Mouse (Mus musculus): Measurements from ENCODE around the gene Reg3d. TPM values are rescaled to one million over a fixed set of nuclear protein-coding genes. Genes with fewer than 3 reads are reported as not detected.
"Not testable (repeated sequence)": the region's sequence is repeated elsewhere in the genome, so short reads cannot be mapped to it uniquely, and the experiment has no call there.

The Reg3d gene
- polyA plus RNA-seq (2015; fragmentation: Nextera tagmentation; extraction: Ambion mirVana): not detected in 2 replicates

DNA sequence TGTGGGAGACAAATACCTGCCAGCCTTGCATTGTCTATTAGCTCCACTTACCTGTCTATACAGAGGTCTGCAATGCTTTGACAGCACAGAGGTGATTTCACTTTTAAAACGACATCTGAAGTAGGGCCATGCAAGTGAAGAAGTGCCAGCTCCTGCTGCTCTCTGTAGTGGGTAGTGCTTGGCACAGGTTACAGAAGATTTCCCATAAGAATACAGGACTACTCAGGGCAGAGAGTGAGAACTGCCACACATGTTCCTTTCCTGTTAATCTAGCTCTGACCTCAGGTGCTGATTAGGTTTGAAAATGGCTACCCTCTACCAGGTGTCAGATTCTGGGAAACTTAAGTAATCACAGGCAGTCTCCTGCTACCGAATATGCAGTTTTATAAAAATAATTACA, at the start of gene Reg3d:
Gene Reg3d, minus strand, starts transcription at position 101 of the 400 bp plus-strand sequence.
- Histone ChIP-seq H3K27me3 (no peaks in the 10 kb centered on the region), H3K9ac (no peak within 1 kb of the TSS), H3K4me3 (replicated peaks) (no peak within 1 kb of the TSS), H3K4me2 (no peak within 1 kb of the TSS), H3K36me3 (replicated peaks) (no peaks in the 10 kb centered on the region), H3K27ac (replicated peaks) (no peak within 1 kb of the TSS), H3K4me1 (replicated peaks) (no peaks in the 10 kb centered on the region), H3K9me3 (replicated peaks) (no peaks in the 10 kb centered on the region)
- ATAC-seq (ENCODE audit: insufficient read depth): no peak
- WGBS (ENCODE audit: insufficient replicate concordance): 46% methylated on average over 2 of the region's 2 CpGs

DNA sequence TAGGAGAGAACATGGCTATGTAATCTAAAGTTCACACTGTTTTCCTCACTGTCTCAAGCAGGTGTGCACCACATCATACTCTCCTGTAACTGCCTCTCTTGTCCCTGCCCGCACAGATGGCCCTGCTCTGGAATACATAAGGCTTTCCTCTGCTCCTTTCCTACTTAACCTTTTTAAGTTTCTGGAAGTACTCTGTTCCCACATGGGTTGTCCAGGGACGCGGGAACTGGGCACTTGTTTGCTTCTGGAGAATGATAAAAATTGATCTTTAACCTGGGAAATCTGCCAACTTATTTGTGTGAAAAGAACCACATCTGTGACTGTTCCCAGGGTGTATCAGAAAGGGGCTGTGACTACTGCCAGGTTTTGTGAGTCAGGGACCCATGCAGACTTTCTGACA, 46.8 kb upstream of the Reg3d start:
- Histone ChIP-seq H3K27me3 (no peaks in the 10 kb centered on the region), H3K4me3 (replicated peaks) (no peak overlapping the region), H3K9ac (no peak overlapping the region), H3K9me3 (replicated peaks) (no peaks in the 10 kb centered on the region), H3K4me1 (replicated peaks) (no peaks in the 10 kb centered on the region), H3K4me2 (no peak overlapping the region), H3K36me3 (replicated peaks) (no peaks in the 10 kb centered on the region), H3K27ac (replicated peaks) (no peak overlapping the region)
- no peak for ATAC-seq (ENCODE audit: insufficient read depth)
- 72% methylated on average over 3 of the region's 3 CpGs for WGBS (ENCODE audit: insufficient replicate concordance)

DNA sequence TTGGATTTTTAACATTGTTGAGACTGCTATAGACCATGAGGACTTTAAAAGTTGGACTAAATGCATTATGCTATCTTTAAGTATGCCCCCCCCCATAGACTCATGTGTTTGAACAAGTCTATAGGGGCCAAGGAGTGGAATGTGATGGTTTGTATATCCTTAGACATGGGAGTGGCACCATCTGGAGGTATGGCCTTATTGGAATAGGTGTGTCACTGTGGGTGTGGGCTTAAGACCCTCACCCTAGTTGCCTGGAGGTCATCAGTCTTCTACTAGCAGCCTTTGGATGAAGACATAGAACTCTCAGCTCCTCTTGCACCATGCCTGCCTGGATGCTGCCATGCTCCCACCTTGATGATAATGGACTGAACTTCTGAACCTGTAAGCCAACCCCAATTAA, 43.7 kb upstream of the Reg3d start, which contains the start of gene Reg1:
Gene Reg1, plus strand, starts transcription at position 301 of the 400 bp plus-strand sequence.
- not testable (repeated sequence) for H3K4me2 ChIP-seq; H3K4me1 ChIP-seq (replicated peaks); ATAC-seq (ENCODE audit: insufficient read depth); H3K9me3 ChIP-seq (replicated peaks); H3K9ac ChIP-seq; H3K4me3 ChIP-seq (replicated peaks); H3K27me3 ChIP-seq; H3K27ac ChIP-seq (replicated peaks); H3K36me3 ChIP-seq (replicated peaks)

DNA sequence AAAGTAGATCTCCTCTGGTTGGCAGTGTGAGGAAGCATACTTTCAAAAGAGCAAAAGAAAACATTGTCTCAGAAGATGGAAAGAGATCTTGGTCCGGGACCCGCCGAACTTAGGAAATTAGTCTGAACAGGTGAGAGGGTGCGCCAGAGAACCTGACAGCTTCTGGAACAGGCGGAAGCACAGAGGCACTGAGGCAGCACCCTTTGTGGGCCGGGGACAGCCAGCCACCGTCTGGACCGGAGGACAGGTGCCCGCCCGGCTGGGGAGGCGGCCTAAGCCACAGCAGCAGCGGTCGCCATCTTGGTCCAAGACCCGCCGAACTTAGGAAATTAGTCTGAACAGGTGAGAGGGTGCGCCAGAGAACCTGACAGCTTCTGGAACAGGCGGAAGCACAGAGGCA, 16.7 kb upstream of the Reg3d start, which contains the start of gene Reg2:
Gene Reg2, plus strand, starts transcription at position 301 of the 400 bp plus-strand sequence.
- not testable (repeated sequence) for H3K9ac ChIP-seq; H3K27ac ChIP-seq (replicated peaks); H3K27me3 ChIP-seq; H3K36me3 ChIP-seq (replicated peaks); ATAC-seq (ENCODE audit: insufficient read depth); H3K9me3 ChIP-seq (replicated peaks); H3K4me2 ChIP-seq; H3K4me1 ChIP-seq (replicated peaks); H3K4me3 ChIP-seq (replicated peaks)
- 86% methylated on average over 4 of the region's 17 CpGs for WGBS (ENCODE audit: insufficient replicate concordance)

DNA sequence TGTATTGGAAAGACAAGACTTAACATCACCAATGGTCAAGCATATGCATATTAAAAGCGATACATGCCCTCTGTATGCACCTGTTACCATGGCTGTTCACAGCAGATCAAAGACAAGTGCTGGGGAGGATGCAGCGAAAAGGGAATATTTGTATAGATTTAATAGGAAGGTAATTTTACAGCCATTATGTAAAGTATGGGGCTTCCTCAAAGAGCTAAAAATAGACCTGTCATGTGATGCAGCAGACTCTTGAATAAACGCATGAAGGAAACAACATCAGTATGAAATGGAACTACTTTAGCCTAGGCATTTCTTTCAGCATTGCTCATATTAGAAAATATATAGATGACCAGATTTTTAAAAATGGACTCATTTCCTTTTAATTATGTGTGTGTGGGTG, 6.9 kb upstream of the Reg3d start:
- WGBS (ENCODE audit: insufficient replicate concordance): 61% methylated on average over 3 of the region's 3 CpGs
- H3K9ac ChIP-seq: no peak overlapping the region
- H3K27me3 ChIP-seq: no peaks in the 10 kb centered on the region
- H3K4me2 ChIP-seq: no peak overlapping the region
- no peak overlapping the region for H3K27ac ChIP-seq (replicated peaks)
- no peaks in the 10 kb centered on the region for H3K4me1 ChIP-seq (replicated peaks)
- no peaks in the 10 kb centered on the region for H3K9me3 ChIP-seq (replicated peaks)
- no peak overlapping the region for H3K4me3 ChIP-seq (replicated peaks)
- no peaks in the 10 kb centered on the region for H3K36me3 ChIP-seq (replicated peaks)
- no peak for ATAC-seq (ENCODE audit: insufficient read depth)

DNA sequence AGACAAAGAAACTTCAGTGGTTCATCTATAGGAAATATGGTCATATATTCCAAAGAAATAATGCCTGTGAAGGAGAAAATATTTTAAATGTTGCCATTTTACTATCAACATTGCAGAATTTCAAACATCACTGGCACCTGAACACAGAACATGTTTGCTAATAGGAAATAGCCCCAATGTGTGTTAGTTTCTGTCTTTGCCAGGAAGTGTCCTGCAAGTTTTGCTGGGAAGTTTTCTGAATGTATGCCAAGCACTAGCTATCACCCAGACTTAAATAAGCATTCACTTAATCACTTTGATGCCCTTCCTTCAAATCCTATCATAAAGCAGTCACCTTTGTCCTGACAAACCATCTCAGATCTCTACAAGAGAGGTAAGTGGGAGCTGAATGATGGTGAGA, 1.7 kb upstream of the Reg3d start, which contains the start of gene Reg3a:
Gene Reg3a, plus strand, starts transcription at position 301 of the 400 bp plus-strand sequence.
- H3K9ac ChIP-seq: no peak within 1 kb of the TSS
- no peak within 1 kb of the TSS for H3K27ac ChIP-seq (replicated peaks)
- no peaks in the 10 kb centered on the region for H3K36me3 ChIP-seq (replicated peaks)

DNA sequence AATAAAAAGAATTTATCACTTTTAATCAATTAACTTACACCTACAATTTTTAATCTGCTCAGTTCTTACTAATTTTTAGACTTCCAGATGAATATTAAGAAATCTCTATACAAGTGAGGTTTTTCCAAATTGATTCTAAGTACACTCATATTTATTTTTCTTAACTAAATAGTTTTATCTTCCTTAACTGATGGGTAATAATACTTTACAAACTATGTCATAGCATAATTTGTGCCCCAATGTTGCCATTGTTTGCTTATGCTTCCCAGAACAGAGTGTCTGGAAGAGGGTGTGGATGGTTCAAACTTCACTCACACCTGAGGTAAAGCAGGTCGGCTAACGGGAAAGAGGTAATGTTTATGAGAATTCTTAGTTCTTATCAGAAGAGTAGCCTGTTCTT, 8.3 kb downstream of the Reg3d start, which contains the start of gene Reg3b:
Gene Reg3b, plus strand, starts transcription at position 301 of the 400 bp plus-strand sequence.
- H3K9ac ChIP-seq: no peak within 1 kb of the TSS
- H3K4me2 ChIP-seq: no peak within 1 kb of the TSS
- no peaks in the 10 kb centered on the region for H3K4me1 ChIP-seq (replicated peaks)
- ATAC-seq (ENCODE audit: insufficient read depth): no peak
- no peaks in the 10 kb centered on the region for H3K36me3 ChIP-seq (replicated peaks)
- no peak within 1 kb of the TSS for H3K4me3 ChIP-seq (replicated peaks)
- 74% methylated on average over 2 of the region's 2 CpGs for WGBS (ENCODE audit: insufficient replicate concordance)
- no peaks in the 10 kb centered on the region for H3K9me3 ChIP-seq (replicated peaks)
- H3K27me3 ChIP-seq: no peaks in the 10 kb centered on the region
- no peak within 1 kb of the TSS for H3K27ac ChIP-seq (replicated peaks)

More for the DNA sequence above, 1.7 kb upstream of the Reg3d start, which contains the start of gene Reg3a:
- Histone ChIP-seq H3K9me3 (replicated peaks) (no peaks in the 10 kb centered on the region), H3K4me2 (no peak within 1 kb of the TSS), H3K4me3 (replicated peaks) (no peak within 1 kb of the TSS), H3K27me3 (no peaks in the 10 kb centered on the region), H3K4me1 (replicated peaks) (no peaks in the 10 kb centered on the region)
- ATAC-seq (ENCODE audit: insufficient read depth): no peak

DNA sequence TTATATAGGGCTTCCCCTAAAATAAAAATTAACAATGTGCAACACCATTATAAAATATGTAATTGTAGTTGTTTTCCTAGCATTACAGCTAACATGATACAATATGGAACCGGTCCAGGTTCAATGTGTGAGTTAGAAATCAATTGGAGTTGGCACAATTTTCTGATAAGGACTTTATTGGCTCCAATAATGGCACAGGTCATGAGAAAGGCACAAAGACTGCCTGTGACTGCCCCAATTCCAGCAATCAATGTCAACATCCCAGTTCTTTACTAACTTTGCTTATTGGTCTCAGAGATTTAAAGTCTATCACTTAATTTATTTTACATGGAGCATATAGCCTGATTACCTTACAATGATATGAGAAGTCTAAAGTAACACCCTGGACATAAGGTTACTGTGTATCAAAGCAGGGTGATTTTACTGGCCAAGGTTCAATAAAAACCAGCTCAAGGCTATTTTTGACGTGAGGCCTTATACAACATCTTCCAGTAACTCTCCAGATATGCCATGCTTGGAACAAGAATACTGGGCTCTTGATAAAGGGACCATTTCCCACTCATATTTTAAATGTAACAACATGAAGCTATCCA, 16.6 kb downstream of the Reg3d start:
- no peak for ATAC-seq (ENCODE audit: insufficient read depth)
- WGBS (ENCODE audit: insufficient replicate concordance): 36% methylated on average over 2 of the region's 2 CpGs
- H3K36me3 ChIP-seq (replicated peaks): no peaks in the 10 kb centered on the region
- H3K4me3 ChIP-seq (replicated peaks): no peak overlapping the region
- H3K4me2 ChIP-seq: no peak overlapping the region
- no peak overlapping the region for H3K9ac ChIP-seq
- H3K4me1 ChIP-seq (replicated peaks): no peaks in the 10 kb centered on the region
- H3K27me3 ChIP-seq: no peaks in the 10 kb centered on the region
- no peaks in the 10 kb centered on the region for H3K9me3 ChIP-seq (replicated peaks)
- H3K27ac ChIP-seq (replicated peaks): no peak overlapping the region

DNA sequence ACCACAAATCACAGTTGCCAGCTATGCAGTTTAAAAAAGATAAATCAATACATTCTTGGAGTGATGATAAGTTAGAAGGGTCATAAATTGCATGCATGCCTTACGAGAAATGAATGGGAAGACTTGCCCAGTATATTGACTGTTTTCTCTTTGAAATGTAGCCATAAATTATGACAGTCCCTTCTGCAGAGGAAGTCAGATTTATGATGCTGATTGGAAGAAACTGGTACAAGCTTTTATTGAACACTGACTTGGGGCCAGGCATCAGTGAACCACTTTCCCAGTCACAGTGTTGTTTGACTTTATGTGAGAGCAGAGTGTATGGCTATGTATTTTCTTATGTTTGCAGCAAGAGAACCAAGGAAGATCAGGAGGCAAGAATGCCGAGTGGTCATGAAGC, 37.0 kb downstream of the Reg3d start:
- no peak for ATAC-seq (ENCODE audit: insufficient read depth)
- H3K9me3 ChIP-seq (replicated peaks): no peaks in the 10 kb centered on the region
- H3K4me1 ChIP-seq (replicated peaks): no peaks in the 10 kb centered on the region
- no peak overlapping the region for H3K27ac ChIP-seq (replicated peaks)
- no peak overlapping the region for H3K4me3 ChIP-seq (replicated peaks)
- 49% methylated on average over 2 of the region's 2 CpGs for WGBS (ENCODE audit: insufficient replicate concordance)
- no peaks in the 10 kb centered on the region for H3K27me3 ChIP-seq
- no peak overlapping the region for H3K9ac ChIP-seq
- no peaks in the 10 kb centered on the region for H3K36me3 ChIP-seq (replicated peaks)
- H3K4me2 ChIP-seq: no peak overlapping the region

DNA sequence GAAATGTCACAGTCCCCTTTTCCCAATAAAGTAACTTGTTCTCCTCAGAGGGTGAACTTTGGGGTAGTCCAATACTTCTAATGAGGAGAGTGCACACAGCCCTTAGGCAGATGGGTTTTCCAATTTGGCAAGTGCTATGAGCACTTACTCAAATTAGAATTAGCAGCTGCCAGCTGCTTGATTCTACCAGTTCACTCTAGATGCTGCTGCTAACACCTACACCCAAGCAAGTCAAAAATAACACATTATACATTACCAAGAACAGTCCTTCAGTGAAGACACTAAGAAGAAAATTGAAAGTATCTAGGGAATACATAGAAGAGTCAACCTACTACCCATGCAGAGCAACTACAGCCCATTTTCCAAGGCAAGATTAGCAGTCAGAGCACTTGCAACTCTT, 38.4 kb downstream of the Reg3d start:
- ATAC-seq (ENCODE audit: insufficient read depth): no peak
- Histone ChIP-seq H3K4me3 (replicated peaks) (no peak overlapping the region), H3K9ac (no peak overlapping the region), H3K9me3 (replicated peaks) (no peaks in the 10 kb centered on the region), H3K27ac (replicated peaks) (no peak overlapping the region), H3K4me1 (replicated peaks) (no peaks in the 10 kb centered on the region), H3K27me3 (no peaks in the 10 kb centered on the region), H3K36me3 (replicated peaks) (no peaks in the 10 kb centered on the region), H3K4me2 (no peak overlapping the region)

DNA sequence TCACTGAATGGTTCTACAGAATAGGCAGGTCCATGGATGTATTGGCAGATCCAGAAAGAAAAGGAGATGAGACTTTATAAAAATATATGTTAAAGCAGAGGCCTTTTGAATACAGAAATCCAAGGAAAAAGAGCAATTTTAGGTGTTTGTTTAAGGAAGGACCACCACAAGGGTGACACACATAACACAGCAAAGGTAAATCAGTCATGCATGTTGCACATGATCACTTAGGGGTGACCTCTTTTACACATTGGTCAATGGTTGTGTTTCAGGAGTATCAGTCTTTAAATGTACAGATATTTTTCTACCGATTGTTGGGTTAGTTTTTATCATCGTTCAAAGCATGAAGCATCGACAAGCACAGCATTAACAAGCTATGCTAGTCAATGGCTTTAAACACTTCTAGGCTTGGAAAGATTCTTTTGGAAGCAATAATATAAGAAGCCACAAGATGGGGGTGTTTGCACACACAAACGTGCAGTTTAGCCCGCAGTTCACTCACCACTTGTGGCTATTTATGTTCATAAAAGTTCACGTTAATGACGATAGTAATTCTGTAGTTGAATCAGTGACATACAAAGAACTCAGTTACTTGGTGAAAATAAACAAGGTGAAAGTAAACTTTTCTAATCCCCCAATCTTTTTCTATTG, 46.6 kb downstream of the Reg3d start:
- 32% methylated on average over 7 of the region's 7 CpGs for WGBS (ENCODE audit: insufficient replicate concordance)
- H3K27ac ChIP-seq (replicated peaks): no peak overlapping the region

DNA sequence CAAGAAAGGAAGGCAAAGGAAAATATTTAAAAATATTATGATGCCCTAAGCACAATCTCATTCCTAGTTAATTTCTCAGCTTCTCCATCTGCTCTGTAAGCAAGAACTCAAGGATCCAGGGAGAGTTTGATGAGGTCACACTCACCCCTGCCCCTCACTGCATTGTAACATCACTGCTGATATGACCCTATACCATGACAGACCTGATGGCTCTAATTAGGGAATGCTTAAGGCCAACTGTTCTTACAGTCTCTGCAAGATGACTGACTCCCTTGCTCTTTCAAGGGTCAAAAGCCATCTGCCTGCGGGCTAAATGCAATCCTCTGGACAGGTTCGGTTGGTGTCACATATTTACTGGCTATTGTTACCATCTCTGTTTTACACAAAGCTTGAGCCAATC, 49.5 kb downstream of the Reg3d start:
- Histone ChIP-seq H3K27me3 (no peaks in the 10 kb centered on the region), H3K4me3 (replicated peaks) (no peak overlapping the region), H3K9me3 (replicated peaks) (no peaks in the 10 kb centered on the region), H3K36me3 (replicated peaks) (no peaks in the 10 kb centered on the region), H3K9ac (no peak overlapping the region), H3K4me1 (replicated peaks) (no peaks in the 10 kb centered on the region), H3K4me2 (no peak overlapping the region), H3K27ac (replicated peaks) (no peak overlapping the region)
- no peak for ATAC-seq (ENCODE audit: insufficient read depth)
- 74% methylated on average over 2 of the region's 2 CpGs for WGBS (ENCODE audit: insufficient replicate concordance)

More for the DNA sequence above, 46.6 kb downstream of the Reg3d start:
- no peak for ATAC-seq (ENCODE audit: insufficient read depth)
- Histone ChIP-seq H3K4me1 (replicated peaks) (no peaks in the 10 kb centered on the region), H3K9ac (no peak overlapping the region), H3K4me3 (replicated peaks) (no peak overlapping the region), H3K4me2 (no peak overlapping the region), H3K36me3 (replicated peaks) (no peaks in the 10 kb centered on the region), H3K27me3 (no peaks in the 10 kb centered on the region), H3K9me3 (replicated peaks) (no peaks in the 10 kb centered on the region)
